Mouse (Mus musculus): ENCODE measurements around the gene Adam11.
A peak's percentile ranks its signal among the peaks of the same experiment; 100 is the strongest.
"Not testable (repeated sequence)": the region's sequence is repeated elsewhere in the genome, so short reads cannot be mapped to it uniquely, and the experiment has no call there.

Gene Adam11

GRCm38 (mm10) chr11:102761309-102762210, at the start of gene Adam11:
Adam11 (plus strand) TSS chr11:102761439.
- no peak for DNase-seq

GRCm38 (mm10) chr11:102712411-102712810, 48.8 kb upstream of the Adam11 start:
- DNase-seq: no peak

- not testable (repeated sequence) for DNase-seq
Observed at GRCm38 (mm10) chr11:102714578-102714977, 46.7 kb upstream of the Adam11 start.

- no peak for DNase-seq
Observed at GRCm38 (mm10) chr11:102716135-102716534, 45.1 kb upstream of the Adam11 start.

- DNase-seq: no peak
Observed at GRCm38 (mm10) chr11:102725574-102725973, 35.7 kb upstream of the Adam11 start.

- DNase-seq: peak; percentile 15
Observed at GRCm38 (mm10) chr11:102728614-102729013, 32.6 kb upstream of the Adam11 start.

- no peak for DNase-seq
Observed at GRCm38 (mm10) chr11:102729835-102730234, 31.4 kb upstream of the Adam11 start.

GRCm38 (mm10) chr11:102731366-102731765, 29.9 kb upstream of the Adam11 start:
- no peak for DNase-seq

- no peak for DNase-seq
Observed at GRCm38 (mm10) chr11:102733146-102733545, 28.1 kb upstream of the Adam11 start.

- DNase-seq: no peak
Observed at GRCm38 (mm10) chr11:102734961-102735360, 26.3 kb upstream of the Adam11 start.

GRCm38 (mm10) chr11:102738046-102738445, 23.2 kb upstream of the Adam11 start:
- no peak for DNase-seq

GRCm38 (mm10) chr11:102739278-102739966, 21.8 kb upstream of the Adam11 start:
- peak; percentile 30 for DNase-seq

GRCm38 (mm10) chr11:102740634-102741033, 20.6 kb upstream of the Adam11 start:
- no peak for DNase-seq

- no peak for DNase-seq
Observed at GRCm38 (mm10) chr11:102741129-102741950, 19.9 kb upstream of the Adam11 start.

- no peak for DNase-seq
Observed at GRCm38 (mm10) chr11:102742066-102742465, 19.2 kb upstream of the Adam11 start.

- no peak for DNase-seq
Observed at GRCm38 (mm10) chr11:102742843-102743242, 18.4 kb upstream of the Adam11 start.

- DNase-seq: no peak
Observed at GRCm38 (mm10) chr11:102744746-102745145, 16.5 kb upstream of the Adam11 start.

- DNase-seq: no peak
Observed at GRCm38 (mm10) chr11:102747866-102748265, 13.4 kb upstream of the Adam11 start.

GRCm38 (mm10) chr11:102748381-102748780, 12.9 kb upstream of the Adam11 start:
- DNase-seq: peak; percentile 87

GRCm38 (mm10) chr11:102749712-102750111, 11.5 kb upstream of the Adam11 start:
- no peak for DNase-seq

GRCm38 (mm10) chr11:102752896-102753590, 8.2 kb upstream of the Adam11 start:
- no peak for DNase-seq

- DNase-seq: no peak
Observed at GRCm38 (mm10) chr11:102753591-102754324, 7.5 kb upstream of the Adam11 start.
